ENCODE assay signal across 8 mouse cellular contexts in the genomic region with DNA sequence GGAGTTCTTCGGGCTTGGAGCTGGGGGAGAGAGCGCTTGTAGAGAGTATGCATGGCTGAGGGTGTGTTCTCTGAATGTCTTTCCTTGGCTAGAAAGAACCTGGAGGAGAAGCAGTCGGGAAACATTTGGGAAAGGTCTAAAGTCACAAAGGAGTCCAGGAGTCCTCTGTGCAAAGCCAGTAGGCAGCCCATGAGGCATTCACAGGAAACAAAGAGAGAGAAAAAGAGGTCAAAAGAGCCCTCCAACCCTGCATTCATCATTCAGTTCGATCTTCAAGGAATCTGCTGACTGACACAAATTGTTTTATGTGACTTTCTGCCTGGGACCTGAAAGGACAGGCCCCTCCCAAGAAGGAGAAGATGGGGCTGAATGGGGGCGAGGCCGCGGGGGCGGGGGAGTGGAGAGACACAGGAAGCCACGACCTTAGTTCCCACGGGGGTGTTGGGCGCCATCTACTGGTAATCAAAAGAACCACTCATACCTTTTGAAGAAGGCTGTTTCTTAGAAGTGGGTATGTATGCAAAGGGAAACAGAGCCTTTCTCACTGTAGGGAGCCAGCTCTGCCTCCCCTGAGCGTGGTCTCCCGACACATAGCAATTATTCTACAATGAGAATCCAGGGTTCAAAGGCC.
DNase-seq lines count a peak whose midpoint lies in the region; ATAC-seq lines count a peak whose summit lies in the region.

No protein-coding gene starts in this region.

- H3K9ac ChIP-seq in liver, embryonic 12.5 days: no peak overlapping the region
- no peak overlapping the region for H3K9ac ChIP-seq in intestine, embryonic 16.5 days (ENCODE audit: low read depth, low read length)

- peak; percentile 50 for DNase-seq in liver
- peak; percentile 88 for DNase-seq in embryo, embryonic 11 days
- DNase-seq in gastrocnemius, postnatal 4 days (ENCODE audit: low spot score in 2 of 2): peak; percentile 63 to 78
- peak; percentile 79 for DNase-seq in limb, embryonic 10.5 days (ENCODE audit: low spot score)
- peak; percentile 75 to 81 for DNase-seq in spleen, postnatal 4 days (ENCODE audit: low spot score in 2 of 2)

- H3K4me3 ChIP-seq in liver, embryonic 12.5 days: no peak overlapping the region
- H3K4me3 ChIP-seq in intestine, embryonic 16.5 days (ENCODE audit: low read length): no peak overlapping the region
- no peak overlapping the region for H3K4me3 ChIP-seq in limb, embryonic 10.5 days

- H3K27me3 ChIP-seq in liver, embryonic 12.5 days (replicated peaks): no peaks in the 10 kb centered on the region
- no peaks in the 10 kb centered on the region for H3K27me3 ChIP-seq in intestine, embryonic 16.5 days (replicated peaks; ENCODE audit: control insufficient read depth, insufficient read depth, low read length)
- no peaks in the 10 kb centered on the region for H3K27me3 ChIP-seq in limb, embryonic 10.5 days (ENCODE audit: low read depth, poor library complexity, severe bottlenecking)

- H3K36me3 ChIP-seq in liver, embryonic 12.5 days: no peaks in the 10 kb centered on the region
- no peaks in the 10 kb centered on the region for H3K36me3 ChIP-seq in intestine, embryonic 16.5 days (ENCODE audit: control insufficient read depth, insufficient read depth, low read length)
- H3K36me3 ChIP-seq in limb, embryonic 10.5 days: no peaks in the 10 kb centered on the region

- no peaks in the 10 kb centered on the region for H3K4me1 ChIP-seq in liver, embryonic 12.5 days
- H3K4me1 ChIP-seq in intestine, embryonic 16.5 days (ENCODE audit: control insufficient read depth, insufficient read depth, low read length): no peaks in the 10 kb centered on the region
- peaks cover 10% of the 10 kb centered on the region for H3K4me1 ChIP-seq in limb, embryonic 10.5 days

- no peak for ATAC-seq in liver, embryonic 12.5 days
- peak; percentile 68 for ATAC-seq in intestine, embryonic 16.5 days
- ATAC-seq in monocyte, adult 5-6 weeks (replicated peaks; ENCODE audit: insufficient number of reproducible peaks, low FRiP score, low TSS enrichment, poor library complexity, severe bottlenecking): peak; percentile 44; the same call in 1 of the 2 replicates

- H3K27ac ChIP-seq in liver, embryonic 12.5 days: no peak overlapping the region
- H3K27ac ChIP-seq in intestine, embryonic 16.5 days (ENCODE audit: low read length): no peak overlapping the region
- peak overlapping the region; percentile 76 for H3K27ac ChIP-seq in limb, embryonic 10.5 days

- H3K4me2 ChIP-seq in liver, embryonic 12.5 days: no peak overlapping the region
- no peak overlapping the region for H3K4me2 ChIP-seq in intestine, embryonic 16.5 days (ENCODE audit: low read depth, low read length)

- H3K9me3 ChIP-seq in liver, embryonic 12.5 days (replicated peaks): no peaks in the 10 kb centered on the region
- H3K9me3 ChIP-seq in intestine, embryonic 16.5 days (ENCODE audit: control insufficient read depth, low read length): no peaks in the 10 kb centered on the region
- no peaks in the 10 kb centered on the region for H3K9me3 ChIP-seq in limb, embryonic 10.5 days (replicated peaks)

- WGBS in liver, embryonic 12.5 days (ENCODE audit: insufficient replicate concordance): 14% methylated on average over 13 of the region's 13 CpGs
- WGBS in intestine, embryonic 16.5 days: 17% methylated on average over 13 of the region's 13 CpGs
- WGBS in limb, embryonic 10.5 days: 19% methylated on average over 13 of the region's 13 CpGs
